Mouse (Mus musculus): Measurements from ENCODE around the gene Irf2bp2. TPM values are rescaled to one million over a fixed set of nuclear protein-coding genes. Genes with fewer than 3 reads are reported as not detected.
A peak's percentile ranks its signal among the peaks of the same experiment; 100 is the strongest.

Gene Irf2bp2
- total RNA-seq, 2 experiments from 2014 or later = 63.9 to 78.4 TPM

- intact Hi-C loops (cut with DNase I) = loop anchor here (2.0 kb wide), 1 partner anchor 55 kb away; no protein-coding TSS in a partner anchor
Measured at GRCm38 (mm10) chr8:126539355-126540093, 54.3 kb downstream of the Irf2bp2 start.

GRCm38 (mm10) chr8:126538648-126539354, 55.0 kb downstream of the Irf2bp2 start:
- intact Hi-C loops (cut with DNase I) = loop anchor here (2.0 kb wide), 1 partner anchor 56 kb away; no protein-coding TSS in a partner anchor
- peak in 1 of 2 experiments; percentile 75 for DNase-seq (ENCODE audit: extremely low spot score in 1 of 2, low spot score in 2 of 2)
- Histone ChIP-seq H3K4me3 (no peak overlapping the region), H3K27ac (peak overlapping the region; percentile 90)
- no peak for TF ChIP-seq CTCF (IDR thresholded peaks at IDR 0.05)

More at GRCm38 (mm10) chr8:126539355-126540093, 54.3 kb downstream of the Irf2bp2 start:
- no peak for DNase-seq (ENCODE audit: extremely low spot score in 1 of 2, low spot score in 2 of 2)
- TF ChIP-seq CTCF (IDR thresholded peaks at IDR 0.05) = no peak
- Histone ChIP-seq H3K4me3 (no peak overlapping the region), H3K27ac (peak overlapping the region; percentile 80)

Other genes starting within 250 kb of the Irf2bp2 start
- 10 to 100 TPM; 23.0 to 25.6 TPM for gene Coa6, start 171.5 kb downstream of the Irf2bp2 start, total RNA-seq (2021)
- gene Tarbp1, start 118.9 kb downstream of the Irf2bp2 start, total RNA-seq (2021) = 1 to 10 TPM; 4.2 to 4.6 TPM

Data from left cerebral cortex, adult 2 months (tissue).